Mouse (Mus musculus) midbrain, embryonic 13.5 days (tissue): ENCODE data around the gene Sox6. TPM values are rescaled to one million over a fixed set of nuclear protein-coding genes. Genes with fewer than 3 reads are reported as not detected.
A peak's percentile ranks its signal among the peaks of the same experiment; 100 is the strongest.

Experiments used
- ATAC-seq: fragments of 200-750 bp; cut with Nextera tagmentation; 2 replicates; pipeline ENCODE4 v1.8.0; 2017; ENCODE audit warnings: mild to moderate bottlenecking, moderate TSS enrichment, moderate library complexity
- H3K27ac ChIP-seq: fragments of 300-500 bp; sonication (generic); 2 replicates; pipeline ENCODE4 v1.5.1; 2015; ENCODE audit warnings: inconsistent platforms, mild to moderate bottlenecking, moderate library complexity
- H3K27me3 ChIP-seq: fragments of 300-500 bp; sonication (generic); 2 replicates; pipeline ENCODE4 v1.6.1; 2015; ENCODE audit warnings: mild to moderate bottlenecking, inconsistent platforms
- H3K36me3 ChIP-seq: fragments of 300-500 bp; sonication (generic); 2 replicates; pipeline ENCODE4 v1.6.1; 2015; ENCODE audit warnings: mild to moderate bottlenecking, inconsistent platforms
- H3K4me1 ChIP-seq: fragments of 300-500 bp; sonication (generic); replicated peaks from 2 replicates; pipeline ENCODE4 v1.6.1; 2015; ENCODE audit warnings: inconsistent platforms
- H3K4me2 ChIP-seq: fragments of 300-500 bp; sonication (generic); replicated peaks from 2 replicates; pipeline ENCODE4 v1.6.1; 2015; ENCODE audit warnings: moderate library complexity, mild to moderate bottlenecking, inconsistent platforms
- H3K4me3 ChIP-seq: fragments of 300-500 bp; sonication (generic); replicated peaks from 2 replicates; pipeline ENCODE4 v1.5.1; 2015; ENCODE audit warnings: mild to moderate bottlenecking, inconsistent platforms
- H3K9ac ChIP-seq: fragments of 300-500 bp; sonication (generic); replicated peaks from 2 replicates; pipeline ENCODE4 v1.6.1; 2015; ENCODE audit warnings: mild to moderate bottlenecking, inconsistent platforms
- H3K9me3 ChIP-seq: fragments of 300-500 bp; sonication (generic); 2 replicates; pipeline ENCODE4 v1.6.1; 2016; ENCODE audit warnings: mild to moderate bottlenecking, inconsistent platforms
- WGBS: fragments of 180-500 bp; shearing (Covaris S2); methylation state at CpG from one replicate; pipeline ENCODE4 v1.1.7; 2015; 5-methylcytosine and 5-hydroxymethylcytosine counted together
- polyA plus RNA-seq: library from polyadenylated mRNA; unstranded; fragments of >200 nt; fragmentation: Nextera tagmentation; extraction: Ambion mirVana; gene quantifications from 2 replicates; pipeline ENCODE4 v1.2.1, GENCODE M21; 2015

Sox6 gene
- polyA plus RNA-seq, 1 experiment from 2014 or later, result 57.2 TPM

DNA sequence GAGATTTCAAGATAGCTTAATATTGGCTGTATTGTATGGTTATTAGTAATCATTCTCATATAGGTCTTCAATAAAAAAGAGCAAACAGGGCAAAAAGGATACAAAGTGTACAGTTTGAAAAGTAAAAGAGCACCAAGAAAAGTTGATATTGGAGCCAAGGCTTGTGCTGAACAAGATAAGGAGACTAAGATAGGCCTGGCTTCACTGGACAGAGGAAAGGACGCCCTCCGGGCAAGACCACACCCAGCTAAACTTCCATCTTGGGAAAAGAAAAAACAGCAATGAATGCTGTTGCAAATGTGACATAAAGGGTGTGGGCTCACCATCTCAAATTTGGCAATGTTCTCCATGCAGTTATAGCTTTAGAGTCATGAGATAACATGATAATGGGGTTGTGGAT lies 165.7 kb downstream of the Sox6 start:
- WGBS, result 97% methylated on average over 2 of the region's 2 CpGs
- H3K27ac ChIP-seq, result no peak overlapping the region
- H3K4me1 ChIP-seq, result peaks cover 8% of the 10 kb centered on the region
- no peak overlapping the region for H3K4me3 ChIP-seq
- no peak overlapping the region for H3K4me2 ChIP-seq
- H3K36me3 ChIP-seq, result no peaks in the 10 kb centered on the region
- H3K9me3 ChIP-seq, result no peaks in the 10 kb centered on the region
- H3K9ac ChIP-seq, result no peak overlapping the region
- no peaks in the 10 kb centered on the region for H3K27me3 ChIP-seq
- ATAC-seq, result no peak

DNA sequence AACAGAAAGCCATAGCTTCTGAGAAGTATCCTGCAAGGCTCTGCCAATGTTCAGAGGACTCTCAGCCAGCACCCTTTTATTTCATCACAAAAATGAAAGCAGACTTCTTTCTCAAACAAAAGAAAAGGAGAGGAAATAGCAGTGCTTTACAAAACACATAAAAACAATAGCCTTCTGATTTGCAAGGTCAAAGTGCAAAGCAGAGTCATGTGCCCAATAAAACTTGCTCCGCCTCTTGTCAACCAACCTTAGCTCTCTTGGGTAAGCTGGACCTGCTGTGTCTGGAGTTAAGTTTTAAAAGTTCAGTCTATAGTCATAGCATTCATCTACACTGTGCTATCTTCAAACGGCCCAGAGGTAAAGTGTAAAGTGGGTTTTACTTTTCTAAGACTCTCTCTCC lies 170.1 kb downstream of the Sox6 start:
- Histone ChIP-seq H3K27ac (peak overlapping the region; percentile 28; the same call in 1 of the 2 replicates), H3K9ac (no peak overlapping the region), H3K4me3 (no peak overlapping the region), H3K4me1 (peaks cover 37% of the 10 kb centered on the region), H3K4me2 (no peak overlapping the region), H3K36me3 (no peaks in the 10 kb centered on the region), H3K9me3 (no peaks in the 10 kb centered on the region), H3K27me3 (no peaks in the 10 kb centered on the region)
- WGBS, result 69% methylated on average over 2 of the region's 2 CpGs
- no peak for ATAC-seq

DNA sequence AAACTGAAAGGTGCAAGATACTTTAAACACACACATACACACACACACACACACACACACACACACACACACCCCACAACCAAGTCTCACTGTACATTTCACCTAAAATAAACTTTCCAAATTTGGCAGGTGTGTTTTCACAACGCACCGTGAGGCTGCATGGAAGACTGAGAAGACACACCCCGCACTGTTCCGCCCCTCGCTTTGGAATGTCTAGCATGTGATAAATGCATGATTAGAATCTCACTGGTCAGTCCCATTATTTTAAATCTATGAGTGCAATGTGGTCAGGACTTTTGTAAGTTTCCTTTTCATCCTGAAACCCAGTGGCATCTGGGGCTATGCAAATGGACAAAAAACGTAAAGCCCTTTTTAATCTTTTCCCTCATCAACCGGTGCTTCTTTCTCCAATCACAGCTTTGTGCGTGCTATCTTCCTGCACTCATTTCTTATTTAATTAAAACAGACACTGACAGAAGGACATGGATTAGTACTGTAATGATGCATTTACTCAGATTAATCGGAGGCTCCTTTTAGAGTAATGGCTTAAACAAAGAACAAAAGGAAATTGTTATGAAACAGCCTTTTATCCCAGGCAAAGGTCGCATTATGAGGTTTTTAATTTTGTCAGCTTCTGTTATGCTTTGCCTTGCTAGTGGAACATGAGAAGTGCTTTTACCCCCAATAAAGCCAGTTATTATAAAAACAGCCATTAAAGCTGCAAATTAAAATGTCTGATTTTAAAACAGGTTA lies 170.9 kb downstream of the Sox6 start:
- WGBS, result 13% methylated on average over 10 of the region's 10 CpGs
- Histone ChIP-seq H3K4me2 (peak overlapping the region; percentile 17), H3K9me3 (no peaks in the 10 kb centered on the region), H3K27ac (peak overlapping the region; percentile 28; the same call in 1 of the 2 replicates), H3K36me3 (no peaks in the 10 kb centered on the region), H3K27me3 (no peaks in the 10 kb centered on the region), H3K4me1 (peaks cover 37% of the 10 kb centered on the region), H3K9ac (no peak overlapping the region), H3K4me3 (no peak overlapping the region)
- ATAC-seq, result peak; percentile 32; the same call in 1 of the 2 replicates

DNA sequence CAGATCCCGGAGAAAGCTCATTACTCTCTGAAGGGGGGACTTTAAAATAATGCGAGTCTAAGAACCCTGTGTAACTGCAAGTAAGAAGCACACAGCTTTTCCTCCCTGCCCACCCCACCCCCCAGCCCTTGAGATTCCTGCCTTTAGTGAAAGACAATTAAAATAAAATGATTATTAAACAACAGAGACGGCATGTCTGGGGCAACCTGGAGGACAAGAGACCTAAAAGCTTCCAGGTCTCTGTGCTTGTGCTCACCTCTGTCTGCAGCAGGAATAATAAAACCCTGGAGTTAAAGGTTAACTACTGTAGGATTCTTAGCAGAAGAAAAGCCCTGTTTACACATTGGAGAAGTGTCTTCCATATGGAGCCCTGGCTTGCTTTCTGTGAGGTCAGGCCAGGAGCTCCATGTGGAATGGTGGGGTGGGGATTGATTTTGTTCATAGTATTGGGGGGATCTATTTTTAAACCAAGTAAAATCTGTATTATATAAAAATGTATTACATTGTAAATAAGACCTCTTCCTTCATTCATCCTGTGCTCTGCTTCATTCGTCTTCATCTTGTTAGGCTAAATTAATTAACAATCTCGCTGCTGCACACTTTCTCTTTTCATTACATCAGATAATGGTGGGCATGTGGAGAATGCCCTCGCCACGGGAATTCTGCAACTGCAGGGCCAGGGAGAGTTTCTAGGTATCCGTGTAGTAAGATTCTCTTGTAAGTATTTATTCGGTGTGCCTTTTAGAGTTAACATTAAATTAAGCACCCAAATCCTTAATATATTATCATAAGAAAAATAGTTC lies 171.7 kb downstream of the Sox6 start:
- Histone ChIP-seq H3K4me2 (peak overlapping the region; percentile 17), H3K36me3 (no peaks in the 10 kb centered on the region), H3K27ac (peak overlapping the region; percentile 68), H3K4me3 (no peak overlapping the region), H3K27me3 (no peaks in the 10 kb centered on the region), H3K9ac (no peak overlapping the region), H3K9me3 (no peaks in the 10 kb centered on the region), H3K4me1 (peaks cover 37% of the 10 kb centered on the region)
- ATAC-seq, result no peak
- whole genome bisulfite sequencing, result 11% methylated on average over 9 of the region's 9 CpGs

- Histone ChIP-seq H3K36me3 (no peaks in the 10 kb centered on the region), H3K4me3 (no peak overlapping the region), H3K9ac (no peak overlapping the region), H3K9me3 (no peaks in the 10 kb centered on the region), H3K4me2 (0 out of 2 replicates have a peak overlapping the region, but pooled peaks have one; percentile 17), H3K27ac (peak overlapping the region; percentile 68), H3K4me1 (peaks cover 37% of the 10 kb centered on the region), H3K27me3 (no peaks in the 10 kb centered on the region)
- 5% methylated on average over 9 of the region's 9 CpGs for WGBS
- peak; percentile 82 for ATAC-seq
Measured at GRCm38 (mm10) chr7:115865979-115866697, 172.5 kb downstream of the Sox6 start.

GRCm38 (mm10) chr7:115865231-115865630 lies 173.4 kb downstream of the Sox6 start:
- no peak for ATAC-seq
- Histone ChIP-seq H3K4me1 (peaks cover 37% of the 10 kb centered on the region), H3K9me3 (no peaks in the 10 kb centered on the region), H3K4me2 (no peak overlapping the region), H3K36me3 (no peaks in the 10 kb centered on the region), H3K27me3 (no peaks in the 10 kb centered on the region), H3K4me3 (no peak overlapping the region), H3K9ac (no peak overlapping the region), H3K27ac (peak overlapping the region; percentile 51; the same call in 1 of the 2 replicates)
- 28% methylated on average over 6 of the region's 6 CpGs for WGBS

DNA sequence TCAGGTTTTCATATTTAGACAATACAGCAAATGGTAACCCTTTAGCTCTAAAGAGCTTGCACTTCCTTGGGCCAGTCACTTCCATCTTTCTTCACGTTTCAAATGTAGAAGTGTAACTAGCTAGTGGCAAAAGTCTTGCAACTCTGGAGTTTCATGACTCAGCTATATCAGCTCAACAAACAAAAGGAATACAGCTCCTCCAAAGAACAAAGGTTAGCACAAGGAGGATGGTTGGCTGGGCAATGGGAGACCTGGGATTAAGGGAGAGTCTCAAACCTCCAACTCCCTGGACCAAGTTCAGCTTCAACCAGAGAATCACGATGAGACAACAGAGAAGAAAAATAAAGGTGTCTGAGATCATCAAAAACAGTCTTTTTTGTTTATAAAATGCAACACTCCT lies 174.2 kb downstream of the Sox6 start:
- Histone ChIP-seq H3K4me2 (no peak overlapping the region), H3K27me3 (no peaks in the 10 kb centered on the region), H3K4me3 (no peak overlapping the region), H3K36me3 (no peaks in the 10 kb centered on the region), H3K4me1 (peaks cover 37% of the 10 kb centered on the region), H3K9me3 (no peaks in the 10 kb centered on the region), H3K9ac (no peak overlapping the region), H3K27ac (no peak overlapping the region)
- 32% methylated on average over 2 of the region's 2 CpGs for WGBS
- no peak for ATAC-seq

DNA sequence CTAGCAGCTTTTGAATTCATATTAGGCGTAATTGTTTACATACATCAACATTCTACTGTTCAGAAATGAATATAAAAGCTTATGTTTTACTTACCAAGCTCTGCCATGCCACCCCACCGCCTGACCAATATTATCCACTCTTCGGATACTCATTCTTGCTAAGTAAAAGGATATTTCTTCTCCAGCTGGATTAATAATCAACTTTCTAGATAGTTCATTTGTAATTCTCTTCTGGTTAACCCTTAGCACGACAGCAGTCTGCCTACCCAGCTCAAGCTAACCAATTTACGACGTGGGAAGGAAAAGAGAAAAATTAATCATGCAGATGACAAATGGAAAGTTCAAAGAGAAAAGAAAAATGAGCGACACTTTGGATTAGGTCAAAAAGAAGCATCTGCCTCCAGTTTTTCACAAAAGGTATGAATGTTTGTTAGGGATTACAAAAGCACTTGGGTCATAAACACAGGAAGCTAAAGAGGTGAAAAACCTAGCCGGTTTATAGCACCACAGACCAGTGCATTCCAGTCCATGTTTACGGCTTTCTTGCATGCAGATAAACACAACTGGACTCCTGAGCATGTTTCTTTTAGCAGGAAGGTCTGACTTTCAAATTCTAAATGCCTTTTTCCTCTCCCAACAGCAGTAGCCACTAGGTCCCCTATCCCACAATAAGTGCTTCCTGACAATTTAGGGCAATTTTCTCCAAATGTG lies 178.8 kb downstream of the Sox6 start:
- no peaks in the 10 kb centered on the region for H3K27me3 ChIP-seq
- WGBS, result 83% methylated on average over 9 of the region's 9 CpGs
- no peak for ATAC-seq
- no peak overlapping the region for H3K27ac ChIP-seq
- no peak overlapping the region for H3K4me2 ChIP-seq
- no peak overlapping the region for H3K9ac ChIP-seq
- H3K4me3 ChIP-seq, result no peak overlapping the region
- no peaks in the 10 kb centered on the region for H3K9me3 ChIP-seq
- no peaks in the 10 kb centered on the region for H3K36me3 ChIP-seq
- no peaks in the 10 kb centered on the region for H3K4me1 ChIP-seq

DNA sequence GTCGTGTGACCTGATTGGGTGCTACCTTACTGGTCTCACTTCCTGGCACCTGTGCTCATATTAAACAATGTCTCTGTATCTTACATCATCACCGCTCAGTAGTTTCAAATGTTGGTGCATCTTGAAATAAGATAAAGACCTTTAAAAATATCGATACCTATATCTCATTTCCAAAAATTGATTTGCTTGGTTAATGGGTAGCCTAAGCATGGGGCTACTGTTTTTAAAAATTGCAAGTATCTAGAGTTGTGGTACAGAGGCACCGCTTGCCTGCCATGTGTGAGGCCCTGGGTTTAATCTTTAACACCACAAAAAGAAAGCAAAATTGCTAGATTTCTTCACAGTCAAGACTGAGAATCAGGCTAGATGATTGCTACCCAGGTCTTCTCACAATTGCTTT lies 187.5 kb downstream of the Sox6 start:
- Histone ChIP-seq H3K4me3 (no peak overlapping the region), H3K9ac (no peak overlapping the region), H3K36me3 (no peaks in the 10 kb centered on the region), H3K4me1 (no peaks in the 10 kb centered on the region), H3K9me3 (no peaks in the 10 kb centered on the region), H3K27ac (no peak overlapping the region), H3K4me2 (no peak overlapping the region), H3K27me3 (no peaks in the 10 kb centered on the region)
- no peak for ATAC-seq
- WGBS, result 93% methylated on average over 4 of the region's 4 CpGs

DNA sequence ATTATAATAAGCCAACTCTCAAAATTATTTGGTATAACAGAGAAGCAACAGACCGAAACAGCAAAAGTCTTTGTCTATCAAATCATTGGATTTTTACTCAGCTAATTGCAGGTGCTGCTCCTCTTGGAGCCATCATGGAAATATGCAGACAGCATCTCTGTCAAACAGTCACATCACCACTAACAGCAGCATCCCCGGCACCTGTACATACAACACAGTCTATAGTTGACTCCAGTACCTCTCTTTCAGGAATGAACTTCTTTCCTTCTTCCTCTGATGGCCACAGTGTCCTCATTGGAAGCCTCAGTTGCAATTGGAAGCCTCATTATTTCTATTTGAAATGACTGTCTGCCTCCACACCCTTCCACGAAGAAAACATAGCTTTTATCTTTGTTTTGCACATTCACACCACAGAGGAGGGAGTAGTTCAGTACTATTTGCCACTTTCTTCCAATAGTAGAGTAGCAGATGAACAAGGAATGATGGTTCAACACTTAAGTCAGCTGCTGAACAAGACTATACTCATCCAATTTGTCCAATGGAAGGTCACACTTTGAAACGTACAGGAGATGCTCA lies 192.7 kb downstream of the Sox6 start:
- Histone ChIP-seq H3K4me1 (no peaks in the 10 kb centered on the region), H3K4me2 (no peak overlapping the region), H3K27ac (no peak overlapping the region), H3K4me3 (no peak overlapping the region), H3K27me3 (no peaks in the 10 kb centered on the region), H3K9ac (no peak overlapping the region), H3K9me3 (no peaks in the 10 kb centered on the region), H3K36me3 (no peaks in the 10 kb centered on the region)
- 90% methylated on average over 4 of the region's 4 CpGs for WGBS
- no peak for ATAC-seq

DNA sequence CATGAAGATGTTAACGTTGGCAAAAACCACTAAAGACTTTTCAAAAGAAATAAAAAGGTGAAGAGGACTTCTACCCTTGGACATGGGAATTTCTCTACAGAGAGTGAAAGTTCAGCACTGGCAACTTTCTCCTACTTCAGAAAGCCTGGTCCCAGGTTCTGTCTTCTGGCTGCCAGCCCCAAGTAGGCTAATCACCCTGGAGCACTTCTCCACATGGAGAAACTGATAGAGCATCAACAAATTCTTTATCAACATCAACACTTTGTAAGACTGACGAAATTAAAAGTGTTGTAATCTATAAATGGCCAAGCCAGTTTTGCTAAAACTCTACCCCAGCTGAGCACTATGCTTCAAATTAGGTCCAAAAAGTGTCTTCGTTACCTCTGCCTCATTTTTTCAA lies 193.7 kb downstream of the Sox6 start:
- 92% methylated on average over 3 of the region's 3 CpGs for whole genome bisulfite sequencing
- Histone ChIP-seq H3K4me1 (no peaks in the 10 kb centered on the region), H3K27ac (no peak overlapping the region), H3K27me3 (no peaks in the 10 kb centered on the region), H3K36me3 (no peaks in the 10 kb centered on the region), H3K4me3 (no peak overlapping the region), H3K4me2 (no peak overlapping the region), H3K9ac (no peak overlapping the region), H3K9me3 (no peaks in the 10 kb centered on the region)
- ATAC-seq, result no peak
